Mouse (Mus musculus) heart, postnatal 36 days (tissue): Measurements from ENCODE around the gene Snrpg. TPM values are rescaled to one million over a fixed set of nuclear protein-coding genes. Genes with fewer than 3 reads are reported as not detected.

Experiments
- DNase-seq, 2 experiments: peaks; one replicate each; pipeline ENCODE4 v3.0.0; 2021 to 2022
- intact Hi-C: fragments of 180-260 bp; cut with DNase I; formaldehyde crosslinking; loops from one replicate; pipeline ENCODE4 v1.15.1; 2025
- total RNA-seq, 2 experiments: library from RNA; stranded (reverse); gene quantifications; 2 replicates each; pipeline ENCODE4 v1.2.3; 2021

Gene Snrpg
- total RNA-seq, 2 experiments from 2014 or later: 34.1 to 42.1 TPM

DNA sequence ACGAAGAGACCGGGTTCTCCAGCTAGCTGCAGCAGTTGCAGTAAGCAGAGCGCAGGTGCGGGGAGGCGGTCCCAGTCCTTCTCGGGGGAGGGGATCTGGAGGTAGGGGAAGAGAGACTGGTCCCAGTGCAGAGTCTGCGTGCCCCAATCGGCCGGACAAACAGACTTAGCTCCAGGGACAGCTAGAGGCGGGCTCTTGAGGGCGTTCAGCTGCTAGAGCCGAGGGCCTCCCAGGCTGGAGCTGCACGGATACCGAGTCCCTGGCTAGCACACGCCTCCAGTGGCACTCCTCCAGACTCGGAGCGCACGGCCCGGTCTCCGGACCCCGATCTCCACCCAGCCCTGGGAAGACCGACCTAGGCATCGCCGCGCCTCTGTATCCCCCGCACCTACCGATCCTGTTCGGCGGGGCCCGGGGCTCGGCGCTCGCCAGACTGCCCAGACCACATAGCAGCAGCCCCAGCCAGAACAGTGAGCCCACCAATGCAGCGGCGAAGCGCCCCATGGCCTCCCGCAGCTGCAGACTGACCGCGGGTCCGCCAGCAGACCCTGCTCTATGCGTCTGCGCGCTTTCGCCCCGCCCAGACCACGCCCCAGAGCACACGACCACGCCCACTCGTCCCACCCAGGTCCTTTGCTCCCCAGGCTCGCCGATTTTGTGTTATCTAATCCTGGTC lies 25.6 kb downstream of the Snrpg start, which contains the start of gene Pcyox1:
Gene Pcyox1 (minus strand): TSS at position 574 of the 676 bp plus-strand sequence.
- intact Hi-C loops: no loop called here
- peak; percentile 93 for DNase-seq

DNA sequence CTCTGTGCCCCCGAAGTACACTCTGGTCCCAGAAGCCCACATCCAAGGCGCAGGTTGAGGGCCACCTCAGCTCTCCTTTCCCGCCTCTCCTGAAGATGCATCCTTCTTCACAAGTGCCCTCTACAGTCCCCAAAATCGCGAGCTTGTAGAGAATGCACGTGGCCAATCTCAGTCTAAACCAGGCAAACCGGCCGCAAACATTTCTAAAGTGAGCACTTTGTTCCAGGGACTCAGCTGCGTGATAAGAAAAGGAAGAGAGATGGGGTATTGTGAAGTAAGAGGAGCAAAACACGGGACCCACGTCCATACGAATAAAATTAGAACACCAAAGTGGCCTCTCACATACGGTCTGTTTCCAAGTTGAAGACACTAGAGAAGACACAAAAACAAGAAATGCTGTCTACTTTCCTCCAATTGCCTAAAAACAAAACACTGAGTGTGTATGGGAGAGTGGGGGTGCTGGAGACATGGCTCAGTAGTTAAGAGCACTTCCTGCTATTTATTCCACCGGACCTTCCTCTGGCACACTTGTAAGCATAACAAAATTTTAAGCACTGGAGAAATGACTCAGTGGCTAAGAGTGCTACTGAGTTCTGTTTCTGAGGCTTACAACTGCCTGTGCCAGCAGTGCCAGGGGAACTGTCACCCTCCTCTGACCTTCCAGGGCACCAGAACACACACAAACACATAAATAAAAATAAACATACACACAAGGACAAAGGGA lies 26.3 kb downstream of the Snrpg start:
- no peak for DNase-seq
- intact Hi-C loops: no loop called here

DNA sequence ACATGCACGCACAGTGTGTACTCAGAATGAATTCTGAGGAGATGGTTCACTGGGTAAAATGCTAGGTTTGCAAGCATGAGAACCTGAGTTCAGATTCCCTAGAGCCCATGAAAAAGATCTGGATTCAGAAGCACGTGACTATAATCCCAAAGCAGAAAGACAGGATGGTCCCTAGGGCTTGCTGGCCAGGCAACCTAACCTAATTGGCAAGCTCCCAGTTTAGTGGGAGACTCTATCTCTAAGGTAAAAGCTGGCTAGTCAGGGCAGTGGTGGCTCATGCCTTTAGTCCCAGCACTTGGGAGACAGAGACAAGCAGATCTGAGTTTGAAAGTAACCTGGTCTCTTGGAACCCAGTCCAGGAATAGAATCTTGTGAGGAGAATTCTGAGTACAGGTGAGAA lies 27.9 kb downstream of the Snrpg start:
- intact Hi-C loops: no loop called here
- DNase-seq: no peak

DNA sequence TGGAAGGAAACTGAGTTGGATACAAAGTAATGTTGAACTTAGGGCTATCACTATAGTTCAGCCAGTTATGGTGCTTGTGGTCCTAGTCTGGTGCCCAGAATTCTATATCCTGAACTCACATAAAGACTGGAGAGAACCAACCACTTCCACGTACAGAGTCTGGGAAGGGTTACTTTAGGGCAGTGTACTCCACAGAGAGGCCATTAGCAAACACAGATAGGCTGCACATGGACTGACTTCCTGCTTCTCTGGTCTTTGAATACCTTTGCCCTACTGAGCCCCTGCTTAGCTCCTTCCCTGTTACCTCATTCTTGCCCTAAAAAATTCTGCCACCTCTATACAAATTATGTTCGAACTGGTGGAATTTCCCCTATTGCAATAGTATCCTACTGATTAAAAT lies 28.9 kb downstream of the Snrpg start:
- intact Hi-C loops: loop anchor here (5.0 kb wide), 1 partner anchor 258 kb away; no protein-coding TSS in a partner anchor
- DNase-seq: no peak

DNA sequence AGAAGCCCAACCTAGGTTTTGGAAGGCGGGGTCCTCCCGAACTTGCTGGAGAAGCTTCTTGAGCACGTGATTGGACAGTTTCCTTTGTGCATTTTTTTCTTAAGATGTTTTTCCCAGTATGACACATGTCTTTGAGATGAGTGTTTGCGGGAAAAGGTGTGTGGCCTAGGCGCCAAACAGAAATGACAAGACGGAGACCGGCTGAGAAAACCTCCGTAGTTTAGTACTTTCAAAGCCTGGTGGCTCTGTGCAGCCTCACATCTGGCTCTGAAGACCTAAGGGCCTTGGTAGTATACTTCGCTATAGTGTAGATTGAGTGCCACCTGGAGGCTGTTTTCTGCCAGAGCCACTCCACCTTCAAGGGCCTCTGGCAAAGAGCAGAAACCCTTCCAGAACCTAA lies 29.9 kb downstream of the Snrpg start:
- intact Hi-C loops: loop anchor here (1.0 to 5.0 kb wide), 2 partner anchors 259 to 275 kb away; no protein-coding TSS in a partner anchor

DNA sequence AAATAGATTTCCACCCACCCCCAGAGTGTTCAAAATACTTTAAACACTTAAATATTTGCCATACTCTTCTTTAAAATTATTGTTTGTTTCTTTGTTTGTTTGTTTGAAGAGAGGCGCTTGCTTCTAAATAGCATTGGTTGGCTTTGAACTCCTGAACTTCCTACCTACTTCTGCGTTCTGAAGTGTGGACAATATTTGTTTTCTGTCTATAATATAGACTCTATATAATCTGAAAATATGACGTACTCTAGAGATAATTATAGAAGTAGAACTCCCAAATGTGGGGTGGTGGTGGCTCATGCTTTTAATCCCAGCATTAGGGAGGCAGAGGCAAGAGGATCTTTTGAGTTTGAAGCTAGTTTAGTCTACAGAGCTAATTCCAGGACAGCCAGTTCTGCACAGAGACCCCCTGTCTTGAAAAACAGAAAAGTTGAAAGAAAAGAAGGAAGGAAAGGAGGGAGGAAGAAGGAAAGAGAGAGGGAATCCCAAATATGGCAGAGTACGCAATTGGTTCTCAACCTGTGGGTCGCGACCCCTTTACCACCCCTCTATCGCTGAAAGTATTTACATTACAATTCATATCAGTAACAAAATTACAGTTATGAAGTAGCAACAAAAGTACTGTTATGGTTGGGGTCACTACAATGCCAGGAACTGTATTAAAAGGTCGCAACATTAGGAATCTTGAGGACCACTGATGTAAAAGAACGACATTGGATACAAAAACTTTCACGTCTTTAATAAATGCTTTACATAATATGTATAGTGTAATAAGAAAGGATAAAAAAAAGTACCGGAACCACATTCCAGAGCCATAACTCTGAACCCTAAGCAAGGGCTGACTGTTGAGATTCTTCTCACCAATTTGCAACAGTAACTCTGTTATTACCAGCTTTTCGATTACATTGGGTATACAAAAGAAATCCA lies 31.8 kb downstream of the Snrpg start:
- no peak for DNase-seq
- intact Hi-C loops: loop anchor here (2.0 to 5.0 kb wide), 2 partner anchors 38 to 261 kb away; partner anchors contain the start of gene Fam136a

More for the DNA sequence above, 29.9 kb downstream of the Snrpg start:
- DNase-seq: peak; percentile 70 to 71

DNA sequence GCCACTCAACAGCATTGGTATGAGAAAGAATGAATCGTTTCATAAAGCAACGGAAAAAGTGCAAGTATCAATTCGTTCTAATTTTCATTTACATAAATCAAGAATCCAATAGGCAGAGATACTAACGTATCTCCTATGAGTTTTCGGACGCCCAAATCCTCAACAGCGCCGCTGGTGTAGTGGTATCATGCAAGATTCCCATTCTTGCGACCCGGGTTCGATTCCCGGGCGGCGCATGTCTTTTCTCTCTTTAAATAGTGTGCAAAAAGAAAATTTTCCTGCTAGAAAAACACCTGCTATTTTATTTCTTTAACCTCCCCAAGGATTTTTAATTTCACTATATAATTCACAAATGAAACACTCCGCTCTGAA lies 32.6 kb downstream of the Snrpg start:
- intact Hi-C loops: loop anchor here (2.0 to 5.0 kb wide), 3 partner anchors 35 to 261 kb away; partner anchors contain the start of genes C87436 and Fam136a
- DNase-seq: peak; percentile 92 to 94

DNA sequence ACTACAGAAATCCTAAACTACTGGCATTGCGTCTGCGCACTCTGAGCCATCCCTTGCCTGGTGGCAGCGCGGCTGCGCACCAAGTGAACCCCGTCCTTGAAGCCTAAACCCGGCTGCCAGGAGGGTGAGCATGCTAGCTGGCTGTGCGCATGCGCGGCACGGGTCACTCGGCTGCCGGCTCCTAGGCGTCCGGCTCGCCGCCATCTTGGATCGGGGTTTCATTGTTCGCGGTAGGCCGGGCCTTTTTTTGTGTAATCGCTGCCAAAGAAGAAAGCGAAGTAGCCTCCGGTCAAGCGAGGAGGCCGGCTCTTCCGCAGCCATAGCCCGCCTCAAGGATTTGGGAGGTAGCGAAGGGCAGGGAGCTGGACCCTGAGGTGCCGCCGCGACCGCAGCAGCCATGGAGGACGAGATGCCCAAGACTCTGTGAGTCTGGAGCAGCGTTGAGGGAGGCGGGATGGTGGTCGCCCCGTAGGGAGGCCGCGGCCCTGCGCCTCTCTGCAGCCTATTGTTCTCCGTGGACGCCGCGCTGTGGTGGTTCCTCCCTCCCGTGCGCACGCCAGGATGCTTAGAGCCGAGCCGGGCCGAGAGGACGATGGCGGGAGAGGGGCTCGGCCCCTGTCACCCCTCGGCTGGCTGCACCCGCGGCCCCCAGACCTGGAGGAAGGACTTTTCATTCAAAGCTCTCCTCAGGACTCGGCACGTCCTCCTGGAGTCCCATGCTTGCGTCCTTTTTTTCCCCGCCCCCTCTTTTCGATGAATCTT lies 33.2 kb downstream of the Snrpg start, which contains the start of gene Tia1:
Gene Tia1 (plus strand): TSS at position 120 of the 762 bp plus-strand sequence.
- intact Hi-C loops: loop anchor here (2.0 to 5.0 kb wide), 2 partner anchors 35 to 262 kb away; partner anchors contain the start of gene C87436
- peak; percentile 94 to 95 for DNase-seq

DNA sequence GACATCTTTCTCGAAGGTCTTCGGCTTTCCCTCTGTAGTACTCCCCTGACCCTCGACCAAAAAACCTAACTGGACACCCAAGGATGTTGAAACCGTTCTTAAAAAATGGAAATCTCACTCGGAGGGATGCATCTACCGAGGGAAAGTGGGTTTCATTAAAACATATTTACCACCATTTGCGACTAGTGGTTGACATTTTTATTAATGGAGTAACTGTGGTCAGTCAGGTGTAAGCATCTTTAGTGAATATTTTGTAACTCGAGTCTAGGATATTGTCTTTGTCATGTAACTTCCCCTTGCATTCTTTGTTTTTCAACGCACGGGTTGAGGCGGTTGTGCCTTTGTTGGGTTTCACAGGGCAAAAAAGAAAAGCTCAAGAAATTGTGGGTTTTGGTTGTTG lies 33.9 kb downstream of the Snrpg start:
- no peak for DNase-seq
- intact Hi-C loops: loop anchor here (2.0 to 5.0 kb wide), 2 partner anchors 34 to 263 kb away; partner anchors contain the start of gene C87436

DNA sequence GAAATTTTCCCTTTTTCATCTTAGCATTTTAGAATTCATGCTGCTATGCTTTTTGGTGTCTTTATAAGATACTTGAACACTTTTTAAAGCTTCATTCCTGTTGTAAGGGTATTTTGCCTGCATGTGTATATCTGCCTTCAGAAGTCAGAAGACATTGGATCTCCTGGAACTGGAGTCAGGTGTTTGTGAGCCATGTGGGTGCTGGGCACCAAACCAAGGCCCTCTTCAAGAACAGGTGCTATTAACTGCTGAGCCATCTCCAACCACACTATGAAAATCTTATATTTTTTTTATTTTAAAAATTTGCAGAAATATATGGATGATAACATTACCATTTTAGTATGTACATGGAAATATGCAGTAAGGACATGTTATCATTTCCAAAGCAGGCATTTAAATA lies 35.2 kb downstream of the Snrpg start:
- DNase-seq: no peak
- intact Hi-C loops: no loop called here

DNA sequence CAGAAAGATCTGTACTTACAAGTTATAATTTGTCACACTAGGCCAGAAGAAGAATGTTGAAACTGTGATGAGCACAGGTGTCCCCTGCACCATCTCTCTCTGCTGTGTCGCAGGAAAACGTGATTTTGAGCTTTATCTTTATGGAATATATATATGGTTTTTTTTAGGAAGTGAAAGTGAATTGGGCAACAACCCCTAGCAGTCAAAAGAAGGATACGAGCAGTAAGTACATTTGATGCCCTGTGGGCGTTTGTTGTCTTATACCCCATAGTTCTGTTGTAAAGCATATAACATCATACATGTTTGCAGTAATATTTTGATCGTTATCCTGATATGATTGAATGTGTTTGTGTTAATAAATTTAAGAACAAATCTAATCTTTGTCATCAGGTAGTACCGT lies 47.6 kb downstream of the Snrpg start:
- DNase-seq: no peak
- intact Hi-C loops: no loop called here

DNA sequence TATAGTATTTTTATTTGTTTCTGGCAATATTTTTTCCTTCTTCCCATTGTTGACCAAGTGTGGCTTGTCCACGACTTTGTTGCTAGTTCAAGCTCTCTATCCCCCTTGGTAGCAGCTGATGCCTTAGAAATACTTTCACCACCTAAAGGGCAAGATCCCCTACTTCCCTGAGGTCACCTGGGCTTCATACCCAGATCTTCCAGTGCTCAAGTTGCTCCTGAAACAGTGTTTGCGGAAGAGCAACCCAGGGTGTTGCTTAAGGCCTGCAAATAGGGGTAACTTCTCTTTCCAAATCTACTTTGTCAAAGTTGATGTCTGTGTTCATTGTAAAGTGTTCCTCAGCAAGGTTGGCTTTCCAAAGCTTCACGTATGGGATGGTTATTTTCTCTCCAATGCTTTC lies 48.1 kb downstream of the Snrpg start:
- intact Hi-C loops: no loop called here
- no peak for DNase-seq

DNA sequence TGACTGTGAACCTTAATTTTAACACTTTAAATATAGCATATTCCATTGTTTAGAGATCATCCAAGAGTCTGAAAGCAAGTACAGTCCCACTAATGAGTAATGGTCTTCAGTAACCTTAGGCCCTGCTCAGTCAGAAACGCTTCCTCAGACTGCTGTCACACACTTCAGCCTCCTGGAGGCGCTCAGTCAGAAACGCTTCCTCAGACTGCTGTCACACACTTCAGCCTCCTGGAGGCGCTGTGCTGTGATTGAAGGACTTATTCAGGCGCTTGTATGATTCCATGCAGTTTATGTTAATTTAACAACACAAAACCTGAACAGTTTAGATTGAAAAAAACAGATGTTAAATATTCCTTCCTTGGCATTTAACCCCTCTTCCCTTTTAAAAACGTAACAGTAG lies 49.4 kb downstream of the Snrpg start:
- intact Hi-C loops: no loop called here
- DNase-seq: no peak

DNA sequence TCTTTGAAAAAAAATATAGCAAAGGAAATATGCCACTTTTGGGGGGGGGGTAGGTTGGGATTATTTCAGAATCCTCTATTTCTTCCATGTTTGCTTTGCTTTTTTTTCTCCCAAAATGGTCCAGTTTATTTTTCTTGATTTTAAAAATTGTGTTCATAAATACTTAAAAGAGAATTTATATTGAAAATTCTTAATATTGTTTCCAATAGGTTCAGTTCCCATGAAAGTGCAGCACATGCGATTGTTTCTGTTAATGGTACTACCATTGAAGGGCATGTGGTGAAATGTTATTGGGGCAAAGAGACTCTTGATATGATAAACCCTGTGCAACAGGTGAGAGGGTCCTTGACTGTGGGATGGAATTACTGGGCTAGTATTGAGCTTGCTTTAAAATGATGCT lies 55.3 kb downstream of the Snrpg start, which contains the start of gene Gm44790:
Gene Gm44790 (plus strand): TSS at position 301 of the 400 bp plus-strand sequence.
- intact Hi-C loops: no loop called here
- DNase-seq: no peak

Other genes starting within 250 kb of the Snrpg start
- 1 to 10 TPM; 1.1 to 1.4 TPM for gene Tgfa, start 176.1 kb upstream of the Snrpg start, total RNA-seq
- 10 to 100 TPM; 26.8 to 28.9 TPM for gene Fam136a, start 5.7 kb upstream of the Snrpg start, total RNA-seq
- 10 to 100 TPM; 74.9 to 92.7 TPM for gene Pcyox1, start 25.9 kb downstream of the Snrpg start, total RNA-seq
- gene Tia1, start 32.9 kb downstream of the Snrpg start, total RNA-seq: 10 to 100 TPM; 18.1 to 26.4 TPM
- gene Gm44790, start 55.4 kb downstream of the Snrpg start, total RNA-seq: not detected
- 10 to 100 TPM in 1 of 2 experiments, 1 to 10 TPM in 1; 9.6 to 10.9 TPM for gene C87436, start 67.1 kb downstream of the Snrpg start, total RNA-seq
- gene Pcbp1, start 155.0 kb downstream of the Snrpg start, total RNA-seq: 100 to 1,000 TPM; 147 to 159 TPM